Mouse (Mus musculus) midbrain, embryonic 12.5 days (tissue): ENCODE measurements around the gene Rnaset2b. TPM values are rescaled to one million over a fixed set of nuclear protein-coding genes. Genes with fewer than 3 reads are reported as not detected.
"Not testable (repeated sequence)": the region's sequence is repeated elsewhere in the genome, so short reads cannot be mapped to it uniquely, and the experiment has no call there.

Experiments
- ATAC-seq: fragments of 200-750 bp; cut with Nextera tagmentation; 2 replicates; pipeline ENCODE4 v1.8.0; 2017; ENCODE audit warnings: low read depth, moderate TSS enrichment, moderate library complexity; ENCODE audit not compliant: low FRiP score
- H3K27ac ChIP-seq: fragments of 300-500 bp; sonication (generic); replicated peaks from 2 replicates; pipeline ENCODE4 v1.5.1; 2016; ENCODE audit warnings: mild to moderate bottlenecking
- H3K27me3 ChIP-seq: fragments of 300-500 bp; sonication (generic); 2 replicates; pipeline ENCODE4 v1.6.1; 2016; ENCODE audit warnings: mild to moderate bottlenecking
- H3K36me3 ChIP-seq: fragments of 300-500 bp; sonication (generic); 2 replicates; pipeline ENCODE4 v1.6.1; 2016
- H3K4me1 ChIP-seq: fragments of 300-500 bp; sonication (generic); 2 replicates; pipeline ENCODE4 v1.6.1; 2016
- H3K4me2 ChIP-seq: fragments of 300-500 bp; sonication (generic); replicated peaks from 2 replicates; pipeline ENCODE4 v1.6.1; 2016; ENCODE audit warnings: mild to moderate bottlenecking, moderate library complexity
- H3K4me3 ChIP-seq: fragments of 300-500 bp; sonication (generic); 2 replicates; pipeline ENCODE4 v1.5.1; 2016; ENCODE audit warnings: mild to moderate bottlenecking
- H3K9ac ChIP-seq: fragments of 300-500 bp; sonication (generic); replicated peaks from 2 replicates; pipeline ENCODE4 v1.6.1; 2016; ENCODE audit warnings: mild to moderate bottlenecking, moderate library complexity
- H3K9me3 ChIP-seq: fragments of 300-500 bp; sonication (generic); 2 replicates; pipeline ENCODE4 v1.6.1; 2016; ENCODE audit warnings: mild to moderate bottlenecking
- WGBS: fragments of 180-500 bp; shearing (Covaris S2); methylation state at CpG from one replicate; pipeline ENCODE4 v1.1.7; 2016; 5-methylcytosine and 5-hydroxymethylcytosine counted together
- polyA plus RNA-seq: library from polyadenylated mRNA; unstranded; fragments of >200 nt; fragmentation: Nextera tagmentation; extraction: Ambion mirVana; gene quantifications from 2 replicates; pipeline ENCODE4 v1.2.1, GENCODE M21; 2016

Gene Rnaset2b
- polyA plus RNA-seq, 1 experiment from 2014 or later: 97.5 TPM

- not testable (repeated sequence) for H3K27ac ChIP-seq, H3K9ac ChIP-seq, ATAC-seq, H3K4me1 ChIP-seq, H3K4me2 ChIP-seq, H3K27me3 ChIP-seq, H3K36me3 ChIP-seq, H3K9me3 ChIP-seq, H3K4me3 ChIP-seq
- WGBS: 79% methylated on average over 4 of the region's 6 CpGs
Measured at GRCm38 (mm10) chr17:6962339-6962738, 8.1 kb upstream of the Rnaset2b start.

DNA sequence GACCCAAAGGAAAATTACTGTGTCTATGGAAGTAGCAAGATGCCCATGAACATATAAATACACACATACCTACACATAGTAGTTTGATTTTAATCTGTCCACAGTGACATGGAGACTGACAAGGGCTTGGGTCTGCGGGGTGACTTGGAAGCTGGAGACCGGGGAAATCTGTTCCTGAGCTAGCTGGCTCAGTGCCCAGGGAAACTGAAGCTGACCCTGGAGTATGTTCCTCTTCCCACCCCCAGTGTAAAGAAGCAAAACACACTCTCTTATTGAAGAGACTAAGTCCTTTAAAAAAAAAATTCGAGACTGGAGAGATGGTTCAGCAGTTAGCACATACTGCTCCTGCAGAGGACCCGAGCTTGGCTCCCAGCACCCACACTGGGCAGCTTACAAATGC is 7.5 kb upstream of the Rnaset2b start:
- H3K27me3 ChIP-seq, H3K4me3 ChIP-seq, ATAC-seq, H3K36me3 ChIP-seq, H3K9ac ChIP-seq, H3K27ac ChIP-seq, H3K4me2 ChIP-seq, H3K9me3 ChIP-seq, H3K4me1 ChIP-seq: not testable (repeated sequence)
- WGBS: 69% methylated on average over 4 of the region's 4 CpGs

DNA sequence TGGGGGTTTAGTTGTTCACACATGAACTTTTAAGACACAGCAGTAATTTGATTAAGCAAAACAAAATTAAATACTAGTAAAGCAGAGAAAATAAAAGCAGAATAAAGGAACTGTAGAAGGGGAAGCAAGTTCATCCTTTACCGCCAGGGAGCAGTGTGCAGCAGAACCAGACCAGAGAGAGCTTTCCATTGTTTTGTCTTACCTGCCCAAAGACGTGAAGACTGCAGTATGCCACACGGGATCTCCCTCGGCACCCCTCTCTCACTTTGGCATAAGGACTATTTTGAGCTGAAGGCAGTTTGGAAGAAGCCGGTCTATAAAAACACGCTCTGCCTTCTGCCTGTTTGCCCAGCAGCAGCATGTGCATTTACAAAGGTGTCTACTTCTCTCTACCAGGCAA is 5.1 kb upstream of the Rnaset2b start:
- ATAC-seq, H3K4me1 ChIP-seq, H3K27ac ChIP-seq, H3K9me3 ChIP-seq, H3K36me3 ChIP-seq, H3K4me2 ChIP-seq, H3K9ac ChIP-seq, H3K27me3 ChIP-seq, H3K4me3 ChIP-seq: not testable (repeated sequence)
- 12% methylated on average over 6 of the region's 6 CpGs for WGBS

GRCm38 (mm10) chr17:6967673-6968072 is 2.8 kb upstream of the Rnaset2b start:
- H3K36me3 ChIP-seq, H3K27ac ChIP-seq, ATAC-seq, H3K9ac ChIP-seq, H3K9me3 ChIP-seq, H3K4me2 ChIP-seq, H3K4me1 ChIP-seq, H3K27me3 ChIP-seq, H3K4me3 ChIP-seq: not testable (repeated sequence)
- 43% methylated on average over 1 of the region's 1 CpGs for WGBS

- H3K4me3 ChIP-seq, H3K36me3 ChIP-seq, H3K27ac ChIP-seq, ATAC-seq, H3K4me1 ChIP-seq, H3K4me2 ChIP-seq, H3K9ac ChIP-seq, H3K27me3 ChIP-seq, H3K9me3 ChIP-seq: not testable (repeated sequence)
- WGBS: 83% methylated on average over 8 of the region's 8 CpGs
Measured at GRCm38 (mm10) chr17:6971238-6971637, 804 bp downstream of the Rnaset2b start.

DNA sequence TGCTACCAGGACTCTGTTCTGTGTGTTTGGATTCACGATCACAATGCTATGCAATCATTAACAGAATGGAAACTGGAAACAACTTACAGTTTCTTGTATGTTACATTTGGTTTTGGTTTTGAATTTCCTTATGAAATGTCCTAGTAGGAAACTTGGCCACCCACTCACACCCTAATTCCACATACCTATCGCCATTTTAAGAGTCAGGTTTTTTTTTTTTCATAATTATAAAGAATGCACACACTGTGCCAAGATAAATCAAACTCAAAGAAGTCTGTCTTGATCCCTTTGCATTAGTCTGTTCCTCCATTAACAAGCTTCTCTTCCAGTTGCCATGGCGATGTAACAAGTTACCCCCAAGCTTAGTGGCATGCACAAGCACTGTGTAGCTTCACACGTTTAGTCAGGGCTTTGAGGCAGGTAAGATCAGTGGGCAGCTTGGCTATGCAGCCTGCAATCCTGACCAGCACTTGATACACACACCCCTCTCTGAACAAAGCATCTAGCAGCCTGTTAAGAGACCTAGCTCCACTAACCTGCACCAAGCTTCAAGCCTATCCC is 2.5 kb downstream of the Rnaset2b start:
- H3K27me3 ChIP-seq, H3K4me1 ChIP-seq, H3K9ac ChIP-seq, H3K4me3 ChIP-seq, H3K4me2 ChIP-seq, H3K9me3 ChIP-seq, ATAC-seq, H3K36me3 ChIP-seq, H3K27ac ChIP-seq: not testable (repeated sequence)
- 62% methylated on average over 4 of the region's 4 CpGs for WGBS

GRCm38 (mm10) chr17:6974985-6975384 is 4.6 kb downstream of the Rnaset2b start:
- not testable (repeated sequence) for H3K9me3 ChIP-seq, H3K9ac ChIP-seq, H3K27me3 ChIP-seq, H3K4me2 ChIP-seq, H3K36me3 ChIP-seq, H3K4me1 ChIP-seq, H3K4me3 ChIP-seq, ATAC-seq, H3K27ac ChIP-seq
- WGBS: 79% methylated on average over 3 of the region's 3 CpGs

DNA sequence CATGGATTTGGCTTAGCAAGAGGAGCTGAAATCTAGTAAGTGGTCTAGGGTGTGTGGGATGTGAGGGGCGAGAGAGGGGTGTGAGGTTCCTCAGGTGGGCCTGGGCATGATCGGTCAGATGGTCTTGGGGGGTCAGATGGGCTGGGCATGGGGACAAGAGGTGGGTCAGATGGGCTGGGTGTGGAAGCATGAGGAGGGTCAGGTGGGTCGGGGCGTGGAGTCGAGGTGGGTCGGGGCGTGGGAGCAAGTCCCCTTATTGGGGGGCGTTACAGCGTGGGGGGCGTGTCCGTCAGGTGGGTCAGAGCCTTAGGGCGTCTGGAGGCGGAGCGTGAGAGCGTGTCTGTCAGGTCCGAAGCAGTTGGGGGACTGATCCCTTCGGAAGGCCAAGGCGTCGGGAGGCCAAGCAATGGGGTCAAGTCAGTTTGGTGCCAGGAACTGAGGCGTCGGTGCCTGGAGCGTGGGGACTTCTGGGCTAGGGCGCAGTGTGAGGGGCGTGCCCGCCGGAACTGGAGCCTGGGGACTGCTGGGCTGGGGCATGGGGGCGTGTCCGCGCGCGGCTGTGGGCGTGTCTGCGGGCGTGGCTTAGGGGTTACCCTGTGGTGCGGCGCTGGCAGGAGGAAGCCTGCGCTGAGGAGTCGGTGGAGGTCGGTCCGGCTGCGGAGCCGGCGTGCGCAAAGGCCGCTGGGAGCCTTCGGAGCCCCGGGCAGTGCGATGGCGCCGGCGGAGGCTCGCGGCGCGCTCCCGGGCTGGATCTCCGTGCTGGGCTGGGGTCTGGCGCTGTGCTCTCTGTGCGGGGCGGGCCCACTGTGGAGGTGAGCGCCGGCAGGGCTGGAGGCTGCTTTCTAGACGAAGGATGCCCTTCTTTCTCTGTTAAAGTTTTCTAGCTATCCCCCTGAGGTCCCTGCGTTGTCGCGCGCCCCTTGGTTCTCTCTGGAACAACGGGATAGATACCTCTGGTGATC is 8.1 kb downstream of the Rnaset2b start, which contains the start of gene Gm49721:
Gene Gm49721 (plus strand): TSS at position 618 of the 962 bp plus-strand sequence.
- Histone ChIP-seq H3K4me2 (peak within 1 kb of the TSS; percentile 53), H3K4me3 (peak within 1 kb of the TSS; percentile 54), H3K9ac (peak within 1 kb of the TSS; percentile 53; the same call in 1 of the 2 replicates)
- not testable (repeated sequence) for H3K36me3 ChIP-seq, H3K9me3 ChIP-seq, H3K4me1 ChIP-seq, H3K27ac ChIP-seq, H3K27me3 ChIP-seq
- peak; percentile 97 for ATAC-seq
- WGBS: 2% methylated on average over 54 of the region's 68 CpGs

GRCm38 (mm10) chr17:6979380-6979779 is 8.9 kb downstream of the Rnaset2b start:
- not testable (repeated sequence) for H3K9me3 ChIP-seq, H3K27ac ChIP-seq, H3K27me3 ChIP-seq, H3K36me3 ChIP-seq, H3K4me1 ChIP-seq, ATAC-seq
- peak overlapping the region; percentile 53 for H3K4me2 ChIP-seq
- peak overlapping the region; percentile 54 for H3K4me3 ChIP-seq
- 0 out of 2 replicates have a peak overlapping the region, but pooled peaks have one; percentile 53 for H3K9ac ChIP-seq
- 24% methylated on average over 5 of the region's 5 CpGs for WGBS

- WGBS: 88% methylated on average over 5 of the region's 8 CpGs
- H3K4me3 ChIP-seq, H3K27ac ChIP-seq, H3K27me3 ChIP-seq, ATAC-seq, H3K4me2 ChIP-seq, H3K36me3 ChIP-seq, H3K9me3 ChIP-seq, H3K9ac ChIP-seq, H3K4me1 ChIP-seq: not testable (repeated sequence)
Measured at GRCm38 (mm10) chr17:6980144-6980543, 9.7 kb downstream of the Rnaset2b start.

- not testable (repeated sequence) for H3K9me3 ChIP-seq, ATAC-seq, H3K27me3 ChIP-seq, H3K4me2 ChIP-seq, H3K27ac ChIP-seq, H3K4me3 ChIP-seq, H3K36me3 ChIP-seq, H3K4me1 ChIP-seq, H3K9ac ChIP-seq
- WGBS: 97% methylated on average over 1 of the region's 1 CpGs
Measured at GRCm38 (mm10) chr17:6986118-6986517, 15.7 kb downstream of the Rnaset2b start.

- WGBS: no CpG with 5 or more reads among the region's 6 CpGs
- not testable (repeated sequence) for H3K27me3 ChIP-seq
Measured at GRCm38 (mm10) chr17:6995504-6995903, 25.1 kb downstream of the Rnaset2b start.

More at GRCm38 (mm10) chr17:6995504-6995903, 25.1 kb downstream of the Rnaset2b start:
- H3K4me2 ChIP-seq, H3K4me1 ChIP-seq, H3K9me3 ChIP-seq, ATAC-seq, H3K36me3 ChIP-seq, H3K27ac ChIP-seq, H3K9ac ChIP-seq, H3K4me3 ChIP-seq: not testable (repeated sequence)
